Mouse (Mus musculus): ENCODE results near the gene Arf1. TPM values are rescaled to one million over a fixed set of nuclear protein-coding genes. Genes with fewer than 3 reads are reported as not detected.
A peak's percentile ranks its signal among the peaks of the same experiment; 100 is the strongest.

The Arf1 gene
- total and polyA plus RNA-seq, 3 experiments, result 175 to 308 (median 216) TPM

DNA sequence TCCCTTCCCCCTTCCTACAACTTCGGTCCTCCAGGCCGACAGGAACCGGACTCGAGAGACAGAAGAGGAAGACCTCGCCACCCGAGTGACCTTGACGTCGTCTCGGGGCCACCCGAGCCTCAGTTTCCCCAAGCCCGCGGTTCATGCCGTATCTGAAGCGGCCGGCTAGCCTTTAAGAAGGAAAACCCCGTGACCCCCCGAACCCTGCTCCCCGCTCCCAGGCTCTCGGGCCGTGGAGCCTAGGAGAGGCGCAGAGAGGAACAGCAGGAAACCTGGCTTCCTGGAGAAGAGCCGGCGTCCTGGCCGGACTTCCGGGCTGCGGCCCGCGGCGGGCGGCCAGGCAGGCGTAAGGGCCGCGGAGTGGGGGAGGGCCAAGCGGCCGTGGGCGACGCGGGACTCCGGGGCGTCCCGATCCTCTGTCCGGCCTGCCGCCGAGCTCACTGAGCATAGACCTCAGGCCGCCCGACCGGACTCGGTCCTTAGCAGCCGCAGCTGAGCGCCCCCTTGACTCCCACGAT, 407 bp downstream of the Arf1 start:
- DNase-seq (ENCODE audit: low spot score), result no peak
- H3K36me3 ChIP-seq (replicated peaks), result peaks cover 31% of the 10 kb centered on the region
- H3K4me1 ChIP-seq (ENCODE audit: insufficient read depth, low read depth, low read length), result peaks cover 68% of the 10 kb centered on the region
- no peaks in the 10 kb centered on the region for H3K9me3 ChIP-seq (replicated peaks)
- no peak for ATAC-seq (ENCODE audit: extremely low read depth, insufficient number of reproducible peaks, low FRiP score, poor library complexity, severe bottlenecking)
- H3K27me3 ChIP-seq (ENCODE audit: insufficient read depth, low read length), result 0 out of 2 replicates have a peak, but pooled peaks cover 3% of the 10 kb centered on the region
- TF ChIP-seq GATA2 (IDR thresholded peaks at IDR 0.05; ENCODE audit: borderline replicate concordance, low read depth, low read length) (no peak), GATA1 (IDR thresholded peaks at IDR 0.05; ENCODE audit: borderline replicate concordance, low read length) (no peak), TAL1 (conservative IDR thresholded peaks at IDR 0.05; ENCODE audit: low read depth, low read length) (no peak), POLR2AphosphoS5 (IDR thresholded peaks at IDR 0.05; ENCODE audit: insufficient replicate concordance, low read depth, low read length) (no peak), CTCF (IDR thresholded peaks at IDR 0.05; ENCODE audit: low read depth, low read length) (no peak)
- peak overlapping the region; percentile 93 for H3K4me3 ChIP-seq (ENCODE audit: low read depth, low read length)

DNA sequence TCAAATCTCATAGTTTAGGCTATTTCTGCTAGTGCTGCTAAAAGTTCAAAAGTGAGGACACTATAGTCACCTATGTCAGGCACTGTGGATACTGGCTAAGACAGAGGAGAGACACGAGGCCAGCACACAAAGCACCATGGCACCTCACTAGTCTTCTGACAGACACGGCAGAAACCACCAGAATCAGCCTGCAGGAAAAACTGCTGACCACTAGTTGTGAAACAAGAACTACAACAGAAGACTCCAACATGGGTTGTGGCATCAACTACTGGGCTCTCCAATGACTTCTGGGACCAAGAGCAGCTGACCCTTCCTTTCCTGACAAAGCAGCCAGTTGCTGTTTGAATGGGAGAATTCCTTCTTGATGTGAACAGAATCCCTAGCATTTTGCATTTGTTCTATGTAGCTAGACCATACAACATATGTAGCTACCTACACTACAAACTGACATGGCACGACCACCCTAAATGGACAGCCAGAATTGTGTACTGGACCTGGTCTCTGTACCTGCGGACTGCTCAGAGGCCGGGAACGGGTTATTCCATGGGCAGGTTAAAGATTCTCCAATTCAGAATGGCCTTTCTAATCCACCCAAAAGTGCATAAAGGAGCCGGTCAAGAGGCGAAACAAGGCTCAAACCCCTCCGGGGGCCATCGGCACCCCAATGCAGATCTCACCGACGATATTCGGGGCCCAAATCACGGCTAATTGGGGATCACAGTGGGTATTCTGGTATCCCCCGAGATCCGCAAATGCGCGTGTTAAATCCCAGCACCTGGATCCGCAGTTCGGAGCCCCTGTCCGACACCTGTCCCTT, 1.1 kb downstream of the Arf1 start:
- Histone ChIP-seq H3K9me3 (replicated peaks) (no peaks in the 10 kb centered on the region), H3K4me3 (ENCODE audit: low read depth, low read length) (peak overlapping the region; percentile 93), H3K4me1 (ENCODE audit: insufficient read depth, low read depth, low read length) (peaks cover 73% of the 10 kb centered on the region), H3K36me3 (replicated peaks) (peaks cover 36% of the 10 kb centered on the region), H3K27me3 (ENCODE audit: insufficient read depth, low read length) (0 out of 2 replicates have a peak, but pooled peaks cover 2% of the 10 kb centered on the region)
- ATAC-seq (ENCODE audit: extremely low read depth, insufficient number of reproducible peaks, low FRiP score, poor library complexity, severe bottlenecking) (no peak), DNase-seq (ENCODE audit: low spot score) (no peak)
- TF ChIP-seq CTCF (IDR thresholded peaks at IDR 0.05; ENCODE audit: low read depth, low read length), result no peak
- TF ChIP-seq TAL1 (conservative IDR thresholded peaks at IDR 0.05; ENCODE audit: low read depth, low read length), result no peak
- TF ChIP-seq POLR2AphosphoS5 (IDR thresholded peaks at IDR 0.05; ENCODE audit: insufficient replicate concordance, low read depth, low read length), result no peak
- TF ChIP-seq GATA2 (IDR thresholded peaks at IDR 0.05; ENCODE audit: borderline replicate concordance, low read depth, low read length), result no peak
- TF ChIP-seq GATA1 (IDR thresholded peaks at IDR 0.05; ENCODE audit: borderline replicate concordance, low read length), result no peak

DNA sequence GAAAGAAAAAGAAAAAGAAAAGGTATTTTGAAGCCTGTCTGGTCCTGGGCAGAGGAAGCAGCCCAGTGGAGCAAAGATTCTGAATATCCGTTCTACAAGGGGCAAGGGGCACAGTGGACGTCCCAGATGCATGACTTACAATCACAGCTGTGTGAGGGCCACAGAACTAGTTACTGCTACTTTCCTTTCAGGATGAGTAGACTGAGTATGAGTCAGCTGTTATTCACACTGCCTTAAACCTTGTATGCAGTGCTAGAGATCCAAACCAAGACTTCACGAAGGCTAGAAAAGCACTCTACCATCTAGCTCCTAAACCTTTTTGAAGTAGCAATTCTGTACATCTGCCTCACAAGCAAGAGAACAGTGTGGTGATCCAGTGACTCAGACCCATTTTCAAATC, 1.8 kb downstream of the Arf1 start:
- Histone ChIP-seq H3K9me3 (replicated peaks) (no peaks in the 10 kb centered on the region), H3K36me3 (replicated peaks) (peaks cover 43% of the 10 kb centered on the region), H3K4me1 (ENCODE audit: insufficient read depth, low read depth, low read length) (peaks cover 78% of the 10 kb centered on the region), H3K4me3 (ENCODE audit: low read depth, low read length) (peak overlapping the region; percentile 93; the same call in 1 of the 2 replicates), H3K27me3 (ENCODE audit: insufficient read depth, low read length) (no peaks in the 10 kb centered on the region)
- TF ChIP-seq CTCF (IDR thresholded peaks at IDR 0.05; ENCODE audit: low read depth, low read length) (no peak), GATA1 (IDR thresholded peaks at IDR 0.05; ENCODE audit: borderline replicate concordance, low read length) (no peak), POLR2AphosphoS5 (IDR thresholded peaks at IDR 0.05; ENCODE audit: insufficient replicate concordance, low read depth, low read length) (no peak), TAL1 (conservative IDR thresholded peaks at IDR 0.05; ENCODE audit: low read depth, low read length) (no peak), GATA2 (IDR thresholded peaks at IDR 0.05; ENCODE audit: borderline replicate concordance, low read depth, low read length) (no peak)
- no peak for DNase-seq (ENCODE audit: low spot score)
- ATAC-seq (ENCODE audit: extremely low read depth, insufficient number of reproducible peaks, low FRiP score, poor library complexity, severe bottlenecking), result no peak

DNA sequence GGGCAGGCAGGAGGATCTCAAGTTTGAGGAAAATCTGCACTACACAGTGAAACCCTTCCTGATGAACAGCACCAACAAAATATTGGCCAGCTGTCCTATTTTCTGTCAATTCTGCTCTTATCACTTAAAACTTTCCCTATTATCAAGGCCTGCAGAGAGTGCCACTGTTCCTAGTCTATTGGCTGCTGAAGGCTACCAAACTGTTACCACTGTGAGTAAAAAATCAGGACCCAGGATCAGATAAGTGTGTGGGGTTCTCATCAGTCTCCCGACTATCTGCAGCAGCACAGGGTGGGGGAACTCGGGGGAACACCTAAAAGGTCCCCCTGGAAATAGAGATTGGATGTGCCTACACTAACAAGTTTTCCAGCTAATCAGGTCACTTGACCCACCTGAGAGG, 2.9 kb downstream of the Arf1 start:
- ATAC-seq (ENCODE audit: extremely low read depth, insufficient number of reproducible peaks, low FRiP score, poor library complexity, severe bottlenecking) (no peak), DNase-seq (ENCODE audit: low spot score) (no peak)
- TF ChIP-seq CTCF (IDR thresholded peaks at IDR 0.05; ENCODE audit: low read depth, low read length), result no peak
- 0 out of 2 replicates have a peak, but pooled peaks have one; percentile 8 for TF ChIP-seq TAL1 (conservative IDR thresholded peaks at IDR 0.05; ENCODE audit: low read depth, low read length)
- no peak for TF ChIP-seq POLR2AphosphoS5 (IDR thresholded peaks at IDR 0.05; ENCODE audit: insufficient replicate concordance, low read depth, low read length)
- Histone ChIP-seq H3K36me3 (replicated peaks) (peaks cover 54% of the 10 kb centered on the region), H3K4me1 (ENCODE audit: insufficient read depth, low read depth, low read length) (peaks cover 81% of the 10 kb centered on the region), H3K4me3 (ENCODE audit: low read depth, low read length) (peak overlapping the region; percentile 35; the same call in 1 of the 2 replicates), H3K27me3 (ENCODE audit: insufficient read depth, low read length) (no peaks in the 10 kb centered on the region), H3K9me3 (replicated peaks) (no peaks in the 10 kb centered on the region)

DNA sequence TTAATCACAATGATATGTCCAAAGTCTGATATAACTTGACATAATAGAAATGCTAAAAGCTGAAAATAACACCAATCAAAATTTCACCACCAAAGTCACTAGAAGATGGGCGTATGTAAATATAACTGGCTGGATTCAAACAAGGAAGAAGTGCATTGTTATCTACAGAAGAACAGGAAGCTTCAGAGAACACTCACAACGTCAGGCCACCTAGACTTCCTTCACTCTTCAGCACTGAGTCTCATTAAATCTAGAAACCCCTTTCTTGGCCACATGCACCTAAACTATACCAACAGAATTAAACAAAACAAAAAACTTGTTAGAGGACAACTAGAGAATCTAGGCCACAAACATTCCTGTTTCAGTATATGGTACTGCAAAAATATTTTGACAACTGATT, 3.6 kb downstream of the Arf1 start:
- ATAC-seq (ENCODE audit: extremely low read depth, insufficient number of reproducible peaks, low FRiP score, poor library complexity, severe bottlenecking) (no peak), DNase-seq (ENCODE audit: low spot score) (no peak)
- TF ChIP-seq GATA2 (IDR thresholded peaks at IDR 0.05; ENCODE audit: borderline replicate concordance, low read depth, low read length) (no peak), GATA1 (IDR thresholded peaks at IDR 0.05; ENCODE audit: borderline replicate concordance, low read length) (no peak), CTCF (IDR thresholded peaks at IDR 0.05; ENCODE audit: low read depth, low read length) (no peak), POLR2AphosphoS5 (IDR thresholded peaks at IDR 0.05; ENCODE audit: insufficient replicate concordance, low read depth, low read length) (no peak), TAL1 (conservative IDR thresholded peaks at IDR 0.05; ENCODE audit: low read depth, low read length) (no peak)
- Histone ChIP-seq H3K4me1 (ENCODE audit: insufficient read depth, low read depth, low read length) (peaks cover 79% of the 10 kb centered on the region), H3K36me3 (replicated peaks) (peaks cover 60% of the 10 kb centered on the region), H3K4me3 (ENCODE audit: low read depth, low read length) (no peak overlapping the region; the same call in 1 of the 2 replicates), H3K9me3 (replicated peaks) (no peaks in the 10 kb centered on the region), H3K27me3 (ENCODE audit: insufficient read depth, low read length) (no peaks in the 10 kb centered on the region)

DNA sequence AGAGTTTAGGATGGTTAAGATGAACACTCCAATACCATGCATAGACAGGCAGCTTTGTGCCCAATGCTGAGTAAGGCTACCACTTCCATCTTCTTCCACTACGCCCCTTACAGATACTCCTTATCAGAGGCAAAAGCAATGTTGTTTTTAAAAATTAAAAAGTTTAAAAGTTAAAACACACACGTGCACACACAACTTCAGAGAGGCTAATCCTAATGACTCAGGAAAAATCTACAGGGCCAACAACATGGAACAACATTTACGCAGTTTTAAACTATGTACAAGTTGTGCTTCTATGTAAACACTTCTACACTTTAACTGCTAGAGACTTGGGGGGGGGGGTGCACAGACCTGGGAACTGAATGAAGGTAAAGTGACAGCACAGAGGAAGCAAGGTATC, 4.0 kb downstream of the Arf1 start:
- peaks cover 63% of the 10 kb centered on the region for H3K36me3 ChIP-seq (replicated peaks)
- H3K9me3 ChIP-seq (replicated peaks), result no peaks in the 10 kb centered on the region
- no peak for ATAC-seq (ENCODE audit: extremely low read depth, insufficient number of reproducible peaks, low FRiP score, poor library complexity, severe bottlenecking)
- no peaks in the 10 kb centered on the region for H3K27me3 ChIP-seq (ENCODE audit: insufficient read depth, low read length)
- TF ChIP-seq CTCF (IDR thresholded peaks at IDR 0.05; ENCODE audit: low read depth, low read length), result no peak
- no peak for TF ChIP-seq GATA2 (IDR thresholded peaks at IDR 0.05; ENCODE audit: borderline replicate concordance, low read depth, low read length)
- no peak for TF ChIP-seq POLR2AphosphoS5 (IDR thresholded peaks at IDR 0.05; ENCODE audit: insufficient replicate concordance, low read depth, low read length)
- TF ChIP-seq GATA1 (IDR thresholded peaks at IDR 0.05; ENCODE audit: borderline replicate concordance, low read length), result no peak
- no peak for TF ChIP-seq TAL1 (conservative IDR thresholded peaks at IDR 0.05; ENCODE audit: low read depth, low read length)
- no peak overlapping the region; the same call in 1 of the 2 replicates for H3K4me3 ChIP-seq (ENCODE audit: low read depth, low read length)
- no peak for DNase-seq (ENCODE audit: low spot score)
- peaks cover 77% of the 10 kb centered on the region for H3K4me1 ChIP-seq (ENCODE audit: insufficient read depth, low read depth, low read length)
